Mouse (Mus musculus) heart, postnatal 0 days (tissue): ENCODE data around the gene Dennd1a.

Experiments
- CTCF ChIP-seq: IDR thresholded peaks from 2 replicates; pipeline ENCODE4 v1.5.1; 2016; ENCODE audit warnings: antibody characterized with exemption, control low read depth, low read depth
- EP300 ChIP-seq: IDR thresholded peaks from 2 replicates; pipeline ENCODE4 v1.6.1; 2016; ENCODE audit warnings: antibody characterized with exemption, low read depth

DNA sequence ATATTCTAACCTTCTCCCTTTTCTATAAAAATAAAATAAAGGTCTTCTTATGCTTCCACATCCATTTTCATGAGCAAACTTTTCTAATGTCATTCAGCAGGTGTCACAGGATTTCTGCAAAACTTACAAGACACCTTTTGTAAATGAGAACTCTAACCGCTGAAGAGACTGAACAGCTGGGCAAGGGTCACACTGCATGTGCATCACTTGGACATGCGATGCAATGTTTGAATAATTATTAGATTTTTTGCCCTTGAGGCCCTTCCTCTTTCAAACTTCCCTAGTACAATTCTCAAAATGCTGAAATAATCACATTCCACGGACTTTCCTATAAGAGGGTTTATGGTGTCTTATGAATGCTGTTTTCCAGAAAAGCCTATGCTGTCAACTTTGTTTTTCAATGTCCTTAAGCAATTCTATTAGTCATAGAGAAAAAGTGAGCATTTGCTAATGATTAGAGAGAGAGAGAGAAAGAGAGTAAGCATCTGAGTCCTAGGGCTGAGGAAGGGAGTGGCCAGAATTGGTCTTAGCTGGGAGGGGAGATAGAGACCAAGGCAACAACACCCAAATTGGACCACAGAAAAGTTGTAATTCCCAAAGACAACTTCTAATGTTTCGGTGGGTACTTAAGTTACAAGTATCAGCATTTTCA, 1.3 kb downstream of the Dennd1a start:
- TF ChIP-seq CTCF = no peak
- no peak for TF ChIP-seq EP300
